Mouse (Mus musculus): ENCODE results near the gene Cdh11.

- TF ChIP-seq CTCF (IDR thresholded peaks at IDR 0.05; ENCODE audit: low read depth, low read length): no peak
- TF ChIP-seq POLR2A (IDR thresholded peaks at IDR 0.05; ENCODE audit: extremely low read depth, insufficient read depth, low read length): no peak
These were observed 87.1 kb downstream of the Cdh11 start for GRCm38 (mm10) chr8:102698232-102698837.
